Mouse (Mus musculus): Measurements from ENCODE around the gene Cpxcr1. TPM values are rescaled to one million over a fixed set of nuclear protein-coding genes. Genes with fewer than 3 reads are reported as not detected.

Cpxcr1 gene
- total RNA-seq (2021) = not detected

- no peak for DNase-seq (ENCODE audit: extremely low spot score in 1 of 2, low spot score in 1 of 2)
Observed at GRCm38 (mm10) chrX:116448644-116449043, at the start of gene Cpxcr1. TSS of gene Cpxcr1 (plus strand) at chrX:116448944.

Other genes with a start within 250 kb of the Cpxcr1 start
- gene H2afb2, start 232.2 kb downstream of the Cpxcr1 start, total RNA-seq (2021) = not detected

Data from layer of hippocampus, postnatal 25 days (tissue).